Mouse (Mus musculus) bone marrow macrophage, adult 2 months (primary cell): ENCODE measurements around the gene Gm49340.

Source experiments
- CTCF ChIP-seq: IDR thresholded peaks from 2 replicates; pipeline ENCODE4 v1.5.1; 2012; ENCODE audit warnings: low read depth, mild to moderate bottlenecking, low read length, moderate library complexity
- POLR2A ChIP-seq: IDR thresholded peaks from 2 replicates; pipeline ENCODE4 v1.6.1; 2012; ENCODE audit warnings: mild to moderate bottlenecking, low read depth, low read length, borderline replicate concordance

DNA sequence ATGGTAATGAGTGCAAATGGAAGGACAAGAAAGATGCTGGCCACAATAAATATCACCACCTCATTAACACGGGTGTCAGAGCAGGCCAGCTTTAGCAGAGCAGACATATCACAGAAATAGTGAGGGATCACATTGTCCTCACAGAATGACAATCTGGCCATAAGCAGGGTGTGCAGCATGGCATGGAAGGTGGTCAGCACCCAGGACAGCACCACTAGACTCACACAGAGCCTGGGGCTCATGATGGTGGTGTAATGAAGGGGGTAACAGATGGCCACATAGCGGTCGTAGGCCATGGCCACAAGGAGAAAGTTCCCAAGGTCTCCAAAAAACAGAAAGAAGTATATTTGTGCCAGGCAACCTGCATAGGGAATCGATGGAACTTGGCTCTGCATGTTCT is 65.8 kb downstream of the Gm49340 start:
- TF ChIP-seq POLR2A (no peak), CTCF (no peak)
